Mouse (Mus musculus) midbrain, embryonic 12.5 days (tissue): ENCODE measurements around the gene Gm20388. TPM values are rescaled to one million over a fixed set of nuclear protein-coding genes. Genes with fewer than 3 reads are reported as not detected.

Source experiments
- ATAC-seq: fragments of 200-750 bp; cut with Nextera tagmentation; 2 replicates; pipeline ENCODE4 v1.8.0; 2017; ENCODE audit warnings: low read depth, moderate TSS enrichment, moderate library complexity; ENCODE audit not compliant: low FRiP score
- H3K27ac ChIP-seq: fragments of 300-500 bp; sonication (generic); replicated peaks from 2 replicates; pipeline ENCODE4 v1.5.1; 2016; ENCODE audit warnings: mild to moderate bottlenecking
- H3K27me3 ChIP-seq: fragments of 300-500 bp; sonication (generic); 2 replicates; pipeline ENCODE4 v1.6.1; 2016; ENCODE audit warnings: mild to moderate bottlenecking
- H3K36me3 ChIP-seq: fragments of 300-500 bp; sonication (generic); 2 replicates; pipeline ENCODE4 v1.6.1; 2016
- H3K4me1 ChIP-seq: fragments of 300-500 bp; sonication (generic); 2 replicates; pipeline ENCODE4 v1.6.1; 2016
- H3K4me2 ChIP-seq: fragments of 300-500 bp; sonication (generic); replicated peaks from 2 replicates; pipeline ENCODE4 v1.6.1; 2016; ENCODE audit warnings: mild to moderate bottlenecking, moderate library complexity
- H3K4me3 ChIP-seq: fragments of 300-500 bp; sonication (generic); 2 replicates; pipeline ENCODE4 v1.5.1; 2016; ENCODE audit warnings: mild to moderate bottlenecking
- H3K9ac ChIP-seq: fragments of 300-500 bp; sonication (generic); replicated peaks from 2 replicates; pipeline ENCODE4 v1.6.1; 2016; ENCODE audit warnings: mild to moderate bottlenecking, moderate library complexity
- H3K9me3 ChIP-seq: fragments of 300-500 bp; sonication (generic); 2 replicates; pipeline ENCODE4 v1.6.1; 2016; ENCODE audit warnings: mild to moderate bottlenecking
- WGBS: fragments of 180-500 bp; shearing (Covaris S2); methylation state at CpG from one replicate; pipeline ENCODE4 v1.1.7; 2016; 5-methylcytosine and 5-hydroxymethylcytosine counted together
- polyA plus RNA-seq: library from polyadenylated mRNA; unstranded; fragments of >200 nt; fragmentation: Nextera tagmentation; extraction: Ambion mirVana; gene quantifications from 2 replicates; pipeline ENCODE4 v1.2.1, GENCODE M21; 2016

Gene Gm20388
- polyA plus RNA-seq, 1 experiment from 2014 or later, result not detected

DNA sequence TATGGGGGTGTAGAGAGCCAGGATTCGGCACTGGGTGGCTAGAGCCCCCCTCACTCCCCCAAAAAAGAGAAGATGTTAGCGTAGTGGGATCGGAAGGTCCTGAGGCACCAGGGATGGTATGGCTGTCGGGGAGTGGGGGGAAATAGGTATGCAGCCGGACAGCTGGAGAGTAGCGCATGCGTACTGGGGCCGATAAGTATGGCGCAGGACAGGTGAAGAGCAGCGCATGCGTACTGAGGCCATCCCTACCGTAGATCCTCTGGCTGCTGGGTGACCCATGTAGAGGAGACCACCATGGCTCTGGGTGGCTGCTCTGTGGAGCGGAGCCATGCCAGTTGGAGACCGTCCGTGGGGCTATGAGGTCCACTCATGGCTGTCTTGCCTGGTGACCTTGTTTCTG lies 585.8 kb downstream of the Gm20388 start:
- Histone ChIP-seq H3K4me1 (peaks cover 95% of the 10 kb centered on the region), H3K4me2 (peak overlapping the region; percentile 44), H3K4me3 (no peak overlapping the region), H3K27me3 (peaks cover 66% of the 10 kb centered on the region), H3K36me3 (no peaks in the 10 kb centered on the region), H3K9me3 (no peaks in the 10 kb centered on the region), H3K27ac (peak overlapping the region; percentile 86; the same call in 1 of the 2 replicates), H3K9ac (no peak overlapping the region)
- ATAC-seq, result no peak
- 95% methylated on average over 15 of the region's 15 CpGs for WGBS

DNA sequence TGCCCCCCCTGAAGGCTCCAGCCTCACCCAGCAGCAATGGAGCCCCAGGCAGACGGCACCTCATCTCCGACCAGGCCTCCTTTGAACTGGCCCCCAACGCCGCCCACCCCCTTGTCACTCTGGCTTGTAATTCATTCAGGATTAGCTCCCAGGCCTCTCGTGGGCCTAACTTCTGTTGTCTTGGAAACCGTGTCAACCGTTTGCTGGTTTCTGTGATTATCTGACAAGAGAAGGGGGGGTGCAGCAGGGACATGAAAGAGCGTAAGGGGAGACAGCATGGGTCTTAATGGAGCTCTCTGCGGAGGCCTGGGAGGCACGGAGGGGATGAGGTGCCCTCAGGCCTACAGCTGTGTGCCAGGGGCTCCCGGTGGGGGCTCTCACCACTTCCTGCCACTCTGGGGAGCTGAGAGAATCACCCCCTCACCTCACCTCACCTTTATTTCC lies 586.9 kb downstream of the Gm20388 start:
- Histone ChIP-seq H3K36me3 (no peaks in the 10 kb centered on the region), H3K27ac (peak overlapping the region; percentile 86), H3K9ac (peak overlapping the region; percentile 39; the same call in 1 of the 2 replicates), H3K4me2 (peak overlapping the region; percentile 44), H3K9me3 (no peaks in the 10 kb centered on the region), H3K4me1 (peaks cover 95% of the 10 kb centered on the region), H3K4me3 (peak overlapping the region; percentile 14; the same call in 1 of the 2 replicates), H3K27me3 (peaks cover 66% of the 10 kb centered on the region)
- peak; percentile 65 for ATAC-seq
- 5% methylated on average over 11 of the region's 11 CpGs for WGBS

DNA sequence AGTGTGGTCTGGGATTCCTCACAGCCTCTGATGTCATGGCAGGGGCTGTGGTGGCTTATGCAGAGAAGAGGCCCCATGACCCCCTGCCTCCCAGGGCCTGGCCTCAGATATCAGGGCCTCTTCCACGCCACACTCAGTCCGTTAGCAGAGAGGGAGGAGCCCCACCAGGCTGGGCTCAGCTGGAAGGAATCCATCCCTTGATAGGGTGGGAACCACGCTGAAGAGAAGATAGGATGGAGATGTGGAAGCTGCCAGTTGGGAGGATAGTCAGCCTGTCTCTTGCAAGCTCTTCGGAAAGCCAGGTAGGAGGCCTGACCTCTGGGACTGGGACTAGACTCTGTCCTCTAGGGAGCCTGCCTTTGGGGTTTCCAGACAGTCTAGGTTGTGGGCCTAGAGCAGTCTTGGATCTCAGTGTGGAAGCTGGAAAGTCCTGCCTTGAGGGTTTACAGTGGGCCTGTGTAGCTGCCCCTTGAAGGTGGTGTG lies 587.7 kb downstream of the Gm20388 start:
- WGBS, result 8% methylated on average over 4 of the region's 4 CpGs
- Histone ChIP-seq H3K4me2 (peak overlapping the region; percentile 44), H3K36me3 (no peaks in the 10 kb centered on the region), H3K27ac (peak overlapping the region; percentile 86), H3K9me3 (no peaks in the 10 kb centered on the region), H3K27me3 (peaks cover 65% of the 10 kb centered on the region), H3K9ac (peak overlapping the region; percentile 39; the same call in 1 of the 2 replicates), H3K4me3 (peak overlapping the region; percentile 13), H3K4me1 (peaks cover 95% of the 10 kb centered on the region)
- ATAC-seq, result peak; percentile 24; the same call in 1 of the 2 replicates

DNA sequence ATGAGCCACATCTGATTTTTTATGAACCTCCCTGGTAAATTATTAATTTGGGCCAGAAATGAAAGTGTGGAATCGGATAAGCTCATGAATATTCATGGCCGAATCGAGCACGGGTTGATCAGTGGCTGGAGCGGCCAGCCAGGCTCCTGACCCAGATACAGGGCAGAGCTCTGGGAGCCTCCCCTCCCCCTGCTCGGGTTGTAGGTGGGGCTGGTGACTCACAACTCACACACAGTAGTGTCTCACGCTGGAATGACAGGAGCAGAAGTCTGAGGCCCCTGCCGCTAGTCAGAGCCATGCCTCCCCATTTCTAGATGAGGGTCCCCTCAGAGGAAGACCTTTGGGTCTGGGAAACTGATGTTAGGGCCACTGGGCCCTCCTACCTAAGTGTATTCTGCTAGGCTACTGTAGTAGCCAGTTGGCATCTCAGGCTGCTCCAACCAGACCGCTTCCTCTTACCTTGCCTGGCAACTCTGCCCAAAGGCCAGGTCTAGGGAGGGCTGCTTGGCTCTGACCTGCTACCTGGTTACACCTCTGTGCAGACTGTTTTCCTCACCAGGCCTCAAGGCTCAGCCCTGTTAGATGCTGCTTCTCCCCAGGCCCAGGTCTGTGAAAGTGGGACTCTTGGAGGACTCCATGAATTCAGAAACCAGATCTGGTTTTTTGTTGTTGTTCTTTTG lies 588.4 kb downstream of the Gm20388 start:
- peak; percentile 51; the same call in 1 of the 2 replicates for ATAC-seq
- H3K36me3 ChIP-seq, result no peaks in the 10 kb centered on the region
- peaks cover 95% of the 10 kb centered on the region for H3K4me1 ChIP-seq
- peak overlapping the region; percentile 39; the same call in 1 of the 2 replicates for H3K9ac ChIP-seq
- H3K27ac ChIP-seq, result peak overlapping the region; percentile 86
- H3K9me3 ChIP-seq, result no peaks in the 10 kb centered on the region
- 12% methylated on average over 9 of the region's 9 CpGs for WGBS
- peak overlapping the region; percentile 13 for H3K4me3 ChIP-seq
- peak overlapping the region; percentile 44 for H3K4me2 ChIP-seq
- H3K27me3 ChIP-seq, result peaks cover 58% of the 10 kb centered on the region

- Histone ChIP-seq H3K36me3 (no peaks in the 10 kb centered on the region), H3K9ac (no peak overlapping the region; the same call in 1 of the 2 replicates), H3K4me1 (peaks cover 95% of the 10 kb centered on the region), H3K27ac (no peak overlapping the region), H3K9me3 (no peaks in the 10 kb centered on the region), H3K4me3 (no peak overlapping the region), H3K4me2 (no peak overlapping the region), H3K27me3 (peaks cover 53% of the 10 kb centered on the region)
- no peak for ATAC-seq
- 81% methylated on average over 8 of the region's 8 CpGs for WGBS
Observed at GRCm38 (mm10) chr8:120500701-120501261, 590.1 kb downstream of the Gm20388 start.

DNA sequence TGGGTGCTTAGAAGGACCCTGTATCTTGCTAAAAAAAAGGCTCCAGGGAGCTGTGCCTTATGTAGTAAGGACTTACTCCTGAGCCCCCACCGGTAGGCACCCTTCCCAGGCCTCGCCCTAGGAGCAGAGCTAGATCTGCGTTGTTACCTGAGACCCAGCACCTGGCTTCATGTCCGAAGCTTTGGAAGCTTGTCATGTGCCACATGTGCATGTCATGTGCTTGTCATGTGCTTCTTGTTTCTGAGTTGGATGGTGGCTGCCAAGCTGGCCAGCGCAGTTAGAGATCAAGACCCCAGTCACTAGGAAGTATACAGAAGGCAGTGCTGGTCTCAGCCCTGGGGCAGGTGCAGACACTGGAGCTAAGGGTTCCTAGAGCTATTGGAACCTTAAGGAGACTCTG lies 590.8 kb downstream of the Gm20388 start:
- H3K27ac ChIP-seq, result no peak overlapping the region; the same call in 1 of the 2 replicates
- H3K9me3 ChIP-seq, result no peaks in the 10 kb centered on the region
- H3K9ac ChIP-seq, result no peak overlapping the region
- no peak overlapping the region for H3K4me2 ChIP-seq
- no peak overlapping the region for H3K4me3 ChIP-seq
- no peaks in the 10 kb centered on the region for H3K36me3 ChIP-seq
- H3K27me3 ChIP-seq, result peaks cover 53% of the 10 kb centered on the region
- peaks cover 98% of the 10 kb centered on the region for H3K4me1 ChIP-seq
- ATAC-seq, result no peak
- 85% methylated on average over 5 of the region's 5 CpGs for WGBS

DNA sequence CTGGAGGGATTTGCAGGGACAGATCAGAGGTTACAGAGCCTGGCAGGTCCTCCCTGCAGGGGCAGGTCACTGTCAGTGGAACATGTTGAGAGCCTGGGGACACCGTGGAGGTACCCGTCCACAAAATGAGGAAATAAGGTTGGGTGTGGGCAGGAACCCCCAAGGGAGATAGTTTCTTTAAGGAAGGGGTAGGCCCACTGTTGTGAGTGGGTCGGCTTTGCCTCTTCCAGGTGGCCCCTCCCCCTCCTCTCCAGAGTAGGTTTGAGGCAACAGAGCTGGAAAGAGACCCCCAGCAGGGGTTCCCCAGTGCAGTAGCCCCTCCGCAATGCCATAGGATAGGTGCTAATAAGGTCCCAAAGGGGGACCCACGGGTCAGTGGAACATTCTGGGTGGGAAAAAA lies 591.8 kb downstream of the Gm20388 start:
- Histone ChIP-seq H3K9me3 (no peaks in the 10 kb centered on the region), H3K9ac (no peak overlapping the region; the same call in 1 of the 2 replicates), H3K36me3 (no peaks in the 10 kb centered on the region), H3K4me2 (no peak overlapping the region), H3K4me1 (peaks cover 97% of the 10 kb centered on the region), H3K27ac (no peak overlapping the region), H3K4me3 (no peak overlapping the region), H3K27me3 (peaks cover 57% of the 10 kb centered on the region)
- ATAC-seq, result no peak
- 53% methylated on average over 5 of the region's 5 CpGs for WGBS

DNA sequence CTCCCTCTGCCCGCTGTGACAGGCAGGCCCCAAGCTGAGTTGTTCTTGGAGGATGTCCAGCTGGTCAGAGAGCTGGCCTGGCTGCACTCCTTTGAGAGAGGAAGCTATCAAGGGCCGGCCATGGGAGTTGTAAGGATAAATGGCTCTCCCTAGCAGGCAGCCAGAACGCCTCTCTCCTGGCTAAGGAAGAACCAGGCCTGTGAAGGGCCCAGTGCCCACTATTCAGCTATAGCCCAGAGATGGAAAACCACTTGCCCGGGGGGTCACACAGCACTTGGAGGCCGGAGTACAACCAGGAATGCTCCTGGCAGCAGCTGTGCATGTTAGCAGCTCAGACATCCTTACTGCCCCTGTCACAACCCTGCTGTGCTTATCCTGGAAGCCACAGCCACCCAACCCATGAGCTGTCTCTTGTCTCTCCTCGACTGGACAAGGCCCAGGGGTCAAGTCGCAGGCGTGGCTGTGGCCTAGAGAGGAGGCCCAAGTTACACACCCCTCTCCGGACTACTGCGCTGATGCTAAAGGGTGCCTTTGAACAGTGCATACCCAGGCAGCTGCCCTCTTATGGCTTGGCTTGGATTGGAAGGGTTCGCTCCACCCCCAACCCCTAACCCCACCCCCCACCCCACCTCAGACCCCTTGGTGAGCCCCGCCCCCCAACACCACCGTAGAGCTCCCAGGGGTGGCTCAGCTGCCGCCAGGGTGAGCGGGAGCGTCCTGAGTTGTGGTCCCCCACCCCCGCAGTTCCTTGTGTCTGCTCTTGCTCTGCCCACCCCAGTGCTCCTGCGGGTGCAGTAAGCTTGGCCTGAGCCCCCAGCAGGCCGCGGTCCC lies 593.8 kb downstream of the Gm20388 start:
- Histone ChIP-seq H3K36me3 (no peaks in the 10 kb centered on the region), H3K4me1 (peaks cover 97% of the 10 kb centered on the region), H3K27me3 (peaks cover 58% of the 10 kb centered on the region), H3K4me2 (peak overlapping the region; percentile 56), H3K9me3 (no peaks in the 10 kb centered on the region), H3K9ac (peak overlapping the region; percentile 39), H3K4me3 (peak overlapping the region; percentile 30), H3K27ac (peak overlapping the region; percentile 95)
- ATAC-seq, result peak; percentile 1; the same call in 1 of the 2 replicates
- 3% methylated on average over 20 of the region's 20 CpGs for WGBS

DNA sequence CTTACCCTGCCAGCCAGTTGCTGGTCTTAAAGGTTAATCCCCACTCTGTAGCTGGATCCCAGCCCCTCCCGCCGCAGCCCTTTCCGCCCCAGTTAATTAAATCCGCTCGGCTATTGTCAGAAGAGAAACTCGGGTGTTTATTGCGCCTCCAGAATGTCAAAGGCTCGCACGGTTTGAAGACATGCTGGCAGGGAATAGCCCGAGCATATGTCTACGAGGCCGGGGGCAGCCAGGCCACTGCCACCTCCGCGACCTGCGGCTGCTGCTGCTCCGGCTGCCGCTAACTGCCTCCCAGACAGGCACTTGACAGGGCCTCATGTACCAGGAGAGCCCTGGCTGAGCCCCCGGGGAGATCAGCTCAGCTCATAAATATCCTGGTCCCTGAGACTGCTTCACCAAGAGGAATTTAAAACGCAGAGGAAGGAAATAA lies 594.5 kb downstream of the Gm20388 start:
- Histone ChIP-seq H3K4me1 (peaks cover 98% of the 10 kb centered on the region), H3K4me3 (peak overlapping the region; percentile 30), H3K4me2 (peak overlapping the region; percentile 56), H3K27ac (peak overlapping the region; percentile 95), H3K27me3 (peaks cover 53% of the 10 kb centered on the region), H3K9ac (peak overlapping the region; percentile 39), H3K36me3 (no peaks in the 10 kb centered on the region), H3K9me3 (no peaks in the 10 kb centered on the region)
- ATAC-seq, result peak; percentile 35
- WGBS, result under 1% methylated on average over 19 of the region's 19 CpGs

DNA sequence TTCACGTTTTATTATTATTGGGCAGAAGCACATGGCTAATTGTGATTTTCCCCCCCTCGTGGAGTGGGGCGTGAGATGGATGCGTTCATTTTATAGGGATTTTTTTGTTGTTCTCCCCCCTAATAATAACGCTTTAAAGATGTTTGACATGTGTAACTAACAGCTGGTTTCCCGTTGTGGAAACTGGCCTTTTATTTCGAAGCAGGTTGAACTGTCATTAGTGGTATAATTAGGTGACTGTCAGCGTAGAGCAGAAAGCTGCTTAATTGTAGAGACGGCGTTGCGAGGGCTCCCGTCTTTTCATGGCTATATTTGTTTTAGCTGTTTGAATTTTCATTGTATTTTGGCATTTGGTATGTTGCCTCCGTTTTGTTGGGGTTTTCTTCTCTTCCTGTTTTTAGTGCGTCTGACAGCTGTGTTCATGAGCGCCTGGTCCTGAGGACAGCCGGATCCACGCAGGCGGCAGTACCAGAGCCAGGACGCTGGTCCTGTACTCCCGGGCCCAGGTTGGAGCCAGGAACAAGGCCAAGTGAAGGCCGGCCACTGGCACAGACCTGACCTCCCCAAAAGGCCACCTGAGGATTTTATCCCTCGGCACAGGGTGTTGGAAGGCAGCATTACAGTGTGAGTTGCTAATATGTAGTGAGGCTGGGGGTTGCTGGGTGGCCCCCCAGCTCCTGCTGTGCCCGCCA lies 595.1 kb downstream of the Gm20388 start:
- H3K9ac ChIP-seq, result peak overlapping the region; percentile 39
- no peaks in the 10 kb centered on the region for H3K36me3 ChIP-seq
- 9% methylated on average over 23 of the region's 23 CpGs for WGBS
- H3K4me2 ChIP-seq, result peak overlapping the region; percentile 56
- no peak for ATAC-seq
- H3K27me3 ChIP-seq, result peaks cover 50% of the 10 kb centered on the region
- peaks cover 98% of the 10 kb centered on the region for H3K4me1 ChIP-seq
- no peaks in the 10 kb centered on the region for H3K9me3 ChIP-seq
- peak overlapping the region; percentile 95 for H3K27ac ChIP-seq
- H3K4me3 ChIP-seq, result peak overlapping the region; percentile 30

GRCm38 (mm10) chr8:120506562-120506961 lies 595.9 kb downstream of the Gm20388 start:
- Histone ChIP-seq H3K36me3 (no peaks in the 10 kb centered on the region), H3K4me1 (peaks cover 99% of the 10 kb centered on the region), H3K4me2 (peak overlapping the region; percentile 56), H3K9me3 (no peaks in the 10 kb centered on the region), H3K27me3 (peaks cover 50% of the 10 kb centered on the region), H3K4me3 (no peak overlapping the region), H3K9ac (no peak overlapping the region; the same call in 1 of the 2 replicates), H3K27ac (peak overlapping the region; percentile 95; the same call in 1 of the 2 replicates)
- no peak for ATAC-seq
- 49% methylated on average over 2 of the region's 2 CpGs for WGBS
